8 mouse cellular contexts compared by ENCODE assay signal in genomic region chr2:155818596-155819391, GRCm38 (mm10). TPM values are rescaled to one million over a fixed set of nuclear protein-coding genes. Genes with fewer than 3 reads are reported as not detected.
A peak's percentile ranks its signal among the peaks of the same experiment; 100 is the strongest.
DNase-seq lines count a peak whose midpoint lies in the region; ATAC-seq and TF ChIP-seq lines count a peak whose summit lies in the region.

No protein-coding gene starts in this region.

- WGBS in hindbrain, postnatal 0 days = under 1% methylated on average over 37 of the region's 37 CpGs

- DNase-seq in WW6 (ENCODE audit: low read depth, low spot score) = peak; percentile 87
- peak; percentile 74 to 88 for DNase-seq in cerebellum, postnatal 4 days (ENCODE audit: low spot score in 2 of 2)
- peak; percentile 98 for DNase-seq in gastrocnemius, adult 2 months
- DNase-seq in hindbrain, postnatal 0 days (ENCODE audit: low spot score) = peak; percentile 94
- DNase-seq in left cerebral cortex, adult 2 months (ENCODE audit: extremely low spot score in 1 of 2, low spot score in 2 of 2) = peak; percentile 91 to 92
- peak; percentile 93 for DNase-seq in right cerebral cortex, adult 2 months (ENCODE audit: low spot score in 2 of 2)
- peak; percentile 97 for DNase-seq in urinary bladder, postnatal 14 days (ENCODE audit: low spot score)

- peaks cover 50% of the 10 kb centered on the region for H3K36me3 ChIP-seq in hindbrain, postnatal 0 days (ENCODE audit: insufficient read depth, low read length)

- peak overlapping the region; percentile 93 for H3K4me2 ChIP-seq in hindbrain, postnatal 0 days (ENCODE audit: low read depth, low read length)

- H3K4me1 ChIP-seq in hindbrain, postnatal 0 days (ENCODE audit: insufficient read depth, low read length) = peaks cover 20% of the 10 kb centered on the region

- intact Hi-C loops in gastrocnemius, adult 2 months (cut with DNase I) = no loop called here
- intact Hi-C loops in left cerebral cortex, adult 2 months (cut with DNase I) = no loop called here

- ATAC-seq in hindbrain, postnatal 0 days = peak; percentile 92
- peak; percentile 95 for ATAC-seq in megakaryocyte, adult 5-6 weeks (ENCODE audit: poor library complexity, severe bottlenecking)

- no peaks in the 10 kb centered on the region for H3K27me3 ChIP-seq in hindbrain, postnatal 0 days (ENCODE audit: insufficient read depth, low read length)

- H3K4me3 ChIP-seq in gastrocnemius, adult 2 months = peak overlapping the region; percentile 80
- H3K4me3 ChIP-seq in hindbrain, postnatal 0 days (ENCODE audit: low read length) = peak overlapping the region; percentile 60
- H3K4me3 ChIP-seq in left cerebral cortex, adult 2 months = peak overlapping the region; percentile 78

- H3K9me3 ChIP-seq in hindbrain, postnatal 0 days (ENCODE audit: low read length) = no peaks in the 10 kb centered on the region

- no peak for TF ChIP-seq CTCF in gastrocnemius, adult 2 months (IDR thresholded peaks at IDR 0.05)
- no peak for TF ChIP-seq CTCF in hindbrain, postnatal 0 days (IDR thresholded peaks at IDR 0.05; ENCODE audit: low read depth)
- no peak for TF ChIP-seq CTCF in left cerebral cortex, adult 2 months (IDR thresholded peaks at IDR 0.05)

- H3K9ac ChIP-seq in hindbrain, postnatal 0 days (replicated peaks; ENCODE audit: low read length) = peak overlapping the region; percentile 82

- peak overlapping the region; percentile 97 for H3K27ac ChIP-seq in gastrocnemius, adult 2 months
- peak overlapping the region; percentile 93 for H3K27ac ChIP-seq in hindbrain, postnatal 0 days
- H3K27ac ChIP-seq in left cerebral cortex, adult 2 months = peak overlapping the region; percentile 99

RNA-seq across cellular contexts. Expression of gene BC029722, which starts 0.4 kb away (rescaled TPM):
- 10 to 100 TPM; 25.8 to 27.8 TPM for total RNA-seq in gastrocnemius, adult 2 months (2021)
- total RNA-seq in hindbrain, postnatal 0 days (2014; rRNA removed) = 31.9 and 35.4 TPM in 2 replicates
- polyA plus RNA-seq in hindbrain, postnatal 0 days (2015; fragmentation: Nextera tagmentation; extraction: Ambion mirVana) = 52.2 and 53.4 TPM in 2 replicates
- 10 to 100 TPM; 53.1 to 56.8 TPM for total RNA-seq in left cerebral cortex, adult 2 months (2021)
- 14.4 and 17.5 TPM in 2 replicates for total RNA-seq in megakaryocyte, adult 5-6 weeks (2015)
- total RNA-seq in megakaryocyte, adult 5-6 weeks (2017) = 12.5 and 14.9 TPM in 2 replicates

RNA-seq across cellular contexts. Expression of gene Eif6, which starts 7.9 kb away (rescaled TPM):
- 10 to 100 TPM; 41.0 to 46.7 TPM for total RNA-seq in gastrocnemius, adult 2 months (2021)
- total RNA-seq in hindbrain, postnatal 0 days (2014; rRNA removed) = 105 and 110 TPM in 2 replicates
- polyA plus RNA-seq in hindbrain, postnatal 0 days (2015; fragmentation: Nextera tagmentation; extraction: Ambion mirVana) = 138 and 144 TPM in 2 replicates
- 10 to 100 TPM; 67.0 to 71.0 TPM for total RNA-seq in left cerebral cortex, adult 2 months (2021)
- total RNA-seq in megakaryocyte, adult 5-6 weeks (2015) = 154 and 164 TPM in 2 replicates
- total RNA-seq in megakaryocyte, adult 5-6 weeks (2017) = 31.6 and 60.8 TPM in 2 replicates

RNA-seq across cellular contexts. Expression of gene Fam83c, which starts 15.9 kb away (rescaled TPM):
- total RNA-seq in gastrocnemius, adult 2 months (2021) = not detected
- total RNA-seq in hindbrain, postnatal 0 days (2014; rRNA removed) = not detected in 2 replicates
- polyA plus RNA-seq in hindbrain, postnatal 0 days (2015; fragmentation: Nextera tagmentation; extraction: Ambion mirVana) = 0.10 and 0.15 TPM in 2 replicates
- not detected for total RNA-seq in left cerebral cortex, adult 2 months (2021)
- not detected in 2 replicates for total RNA-seq in megakaryocyte, adult 5-6 weeks (2015)
- not detected in 2 replicates for total RNA-seq in megakaryocyte, adult 5-6 weeks (2017)

RNA-seq across cellular contexts. Expression of gene Mmp24, which starts 43.7 kb away (rescaled TPM):
- total RNA-seq in gastrocnemius, adult 2 months (2021) = not detected
- 161 and 179 TPM in 2 replicates for total RNA-seq in hindbrain, postnatal 0 days (2014; rRNA removed)
- 12.2 and 12.4 TPM in 2 replicates for polyA plus RNA-seq in hindbrain, postnatal 0 days (2015; fragmentation: Nextera tagmentation; extraction: Ambion mirVana)
- 10 to 100 TPM; 35.6 to 37.8 TPM for total RNA-seq in left cerebral cortex, adult 2 months (2021)
- not detected in 2 replicates for total RNA-seq in megakaryocyte, adult 5-6 weeks (2015)
- 0.07 and 0.65 TPM in 2 replicates for total RNA-seq in megakaryocyte, adult 5-6 weeks (2017)

Comparison
In these comparisons a context has a peak if more than half of its experiments do, and no peak if none do; other contexts are left out.
1. Peak in every context shown above with its lines: DNase-seq, ATAC-seq, H3K4me3 ChIP-seq and H3K27ac ChIP-seq.